Mouse (Mus musculus) left cerebral cortex, adult 9 months (tissue): ENCODE data around the gene Ms4a4a.

Experiments used
- DNase-seq, 2 experiments: peaks; one replicate each; pipeline ENCODE4 v3.0.0; 2022; ENCODE audit warnings: low spot score in 2 of 2

Gene Ms4a4a

GRCm38 (mm10) chr19:11435058-11435834, 59.9 kb downstream of the Ms4a4a start:
- DNase-seq: no peak
